Mouse (Mus musculus): ENCODE measurements around the gene Itga11.
A peak's percentile ranks its signal among the peaks of the same experiment; 100 is the strongest.
"Not testable (repeated sequence)": the region's sequence is repeated elsewhere in the genome, so short reads cannot be mapped to it uniquely, and the experiment has no call there.

Itga11 gene

DNA sequence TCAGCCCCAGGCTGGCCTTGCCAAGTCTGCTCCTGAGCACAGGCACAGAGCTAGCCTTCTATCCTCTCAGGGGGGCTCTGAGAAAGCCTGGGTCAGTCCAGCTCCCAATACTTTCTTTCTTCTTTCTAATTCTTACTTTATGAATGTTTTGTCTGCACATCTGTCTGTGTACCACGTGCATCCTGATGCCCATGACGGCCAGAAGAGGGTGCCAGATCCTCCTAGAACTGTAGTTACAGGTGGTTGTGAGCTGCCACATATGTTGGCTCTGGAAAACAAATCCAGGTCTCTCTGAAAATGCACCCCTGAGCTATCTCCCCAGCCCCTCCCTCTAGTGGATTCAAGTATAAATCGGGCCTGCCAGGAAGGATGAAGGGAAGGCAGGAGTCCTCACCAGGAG, 82.0 kb downstream of the Itga11 start:
- DNase-seq (ENCODE audit: low read depth in 2 of 2, low spot score in 2 of 2) = no peak

DNA sequence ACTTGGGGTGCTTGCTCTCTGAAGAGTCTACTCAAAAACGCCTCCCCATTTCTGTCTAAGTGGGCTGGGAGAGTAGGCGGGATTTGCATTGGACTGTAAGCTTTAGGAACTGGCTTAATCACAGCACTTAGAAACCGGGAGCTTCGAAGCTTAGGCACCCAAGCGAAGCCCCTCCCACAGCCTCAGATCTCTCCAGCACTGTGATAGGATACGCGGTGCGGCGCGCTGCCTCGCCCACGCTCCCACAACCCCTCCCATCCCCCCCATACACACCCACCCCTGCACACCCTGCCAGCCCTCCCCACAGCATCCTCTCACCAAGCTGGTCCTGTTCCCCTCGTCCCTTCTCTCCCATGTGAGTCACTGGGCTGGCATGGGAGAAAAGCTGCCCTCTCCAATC, 85.9 kb downstream of the Itga11 start:
- DNase-seq (ENCODE audit: low read depth in 2 of 2, low spot score in 2 of 2) = no peak

DNA sequence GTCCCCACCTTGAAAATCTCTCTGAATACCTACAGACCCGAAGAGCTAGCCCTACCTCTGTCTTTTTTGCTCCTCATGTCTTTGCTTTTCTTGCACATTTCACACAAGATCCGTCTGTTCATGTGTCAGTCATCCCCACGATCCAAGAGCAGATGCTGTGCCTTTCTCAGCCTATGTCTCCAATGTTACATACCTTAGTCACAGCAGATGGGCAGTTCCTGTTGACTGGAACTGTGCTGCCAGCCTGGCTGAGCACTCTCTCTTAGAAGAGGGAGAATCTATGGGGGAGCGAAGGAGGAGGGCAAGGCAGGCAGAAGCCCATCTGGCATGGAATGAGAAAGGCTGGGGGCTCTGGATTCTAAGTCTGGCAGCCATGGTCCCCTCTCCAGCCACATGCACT, 87.7 kb downstream of the Itga11 start:
- DNase-seq (ENCODE audit: low read depth in 2 of 2, low spot score in 2 of 2) = no peak

DNA sequence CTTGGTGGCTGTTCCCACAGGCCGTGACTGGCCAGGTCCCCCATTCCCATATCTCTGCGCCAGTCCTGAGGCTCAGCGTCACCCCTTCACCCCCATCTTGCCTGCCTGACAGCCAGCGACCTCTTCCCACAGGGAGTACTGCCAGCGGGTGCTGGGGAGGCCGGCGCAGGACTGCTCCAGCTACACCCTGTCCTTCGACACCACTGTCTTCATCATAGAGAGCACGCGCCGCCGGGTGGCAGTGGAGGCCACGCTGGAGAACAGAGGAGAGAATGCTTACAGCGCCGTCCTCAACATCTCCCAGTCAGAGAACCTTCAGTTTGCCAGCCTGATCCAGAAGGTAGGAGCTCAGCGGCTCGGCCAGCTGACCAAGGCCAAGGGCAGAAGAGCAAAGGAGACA, 89.8 kb downstream of the Itga11 start:
- no peak for DNase-seq (ENCODE audit: low read depth in 2 of 2, low spot score in 2 of 2)

DNA sequence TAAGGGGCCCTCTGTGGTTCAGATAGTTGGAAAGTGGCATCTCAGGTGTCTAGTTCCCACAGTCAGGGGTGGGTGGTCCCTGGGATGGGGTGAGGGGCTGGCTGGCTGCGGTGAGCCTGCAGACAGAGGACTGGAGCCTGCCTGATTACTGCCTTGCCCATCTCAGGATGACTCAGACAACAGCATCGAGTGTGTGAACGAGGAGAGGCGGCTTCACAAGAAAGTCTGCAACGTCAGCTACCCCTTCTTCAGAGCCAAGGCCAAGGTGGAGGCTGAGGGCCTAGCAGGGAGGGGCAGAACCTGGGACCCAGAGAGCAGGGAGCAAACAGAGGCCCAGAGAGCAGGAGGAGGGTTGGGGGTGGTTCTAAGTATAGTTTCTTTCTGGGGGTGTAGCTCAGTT, 90.7 kb downstream of the Itga11 start:
- DNase-seq (ENCODE audit: low read depth in 2 of 2, low spot score in 2 of 2) = no peak

DNA sequence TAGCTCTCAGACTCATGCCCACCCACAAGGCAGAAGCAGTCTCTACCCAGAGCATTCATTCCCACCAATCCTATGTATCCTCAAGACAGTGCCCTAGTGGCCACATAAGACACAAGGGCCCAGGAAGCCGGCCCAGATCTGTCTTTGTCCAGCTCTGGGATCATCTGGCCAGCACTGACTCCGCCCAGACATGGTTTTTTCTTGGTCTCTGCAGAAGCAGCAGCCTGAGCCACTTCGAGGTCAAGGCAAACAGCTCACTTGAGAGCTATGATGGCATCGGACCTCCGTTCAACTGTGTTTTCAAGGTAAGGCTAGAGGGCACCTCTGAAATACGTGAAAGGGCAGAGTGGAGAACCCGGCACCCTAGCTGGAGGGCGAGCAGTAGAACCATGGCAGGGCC, 95.1 kb downstream of the Itga11 start:
- no peak for DNase-seq (ENCODE audit: low read depth in 2 of 2, low spot score in 2 of 2)

DNA sequence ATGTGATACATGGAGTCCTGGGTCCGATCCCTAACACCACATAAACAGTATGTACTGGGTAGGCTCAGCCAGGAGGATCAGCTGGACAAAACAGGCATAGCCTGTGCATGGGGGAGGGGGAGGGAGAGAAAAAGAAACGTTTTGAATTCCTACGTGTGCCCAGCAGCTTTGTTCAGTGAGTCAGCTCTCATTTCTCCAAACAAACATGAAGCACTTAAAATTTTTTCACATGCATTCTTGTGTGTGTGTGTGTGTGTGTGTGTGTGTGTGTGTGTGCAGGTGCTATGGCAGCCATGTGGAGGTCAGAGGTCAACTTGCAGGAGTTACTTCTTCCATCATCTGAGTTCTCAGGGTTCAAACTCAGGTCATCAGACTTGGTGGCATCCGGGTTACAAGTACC, 97.8 kb downstream of the Itga11 start:
- no peak for DNase-seq (ENCODE audit: low read depth in 2 of 2, low spot score in 2 of 2)

DNA sequence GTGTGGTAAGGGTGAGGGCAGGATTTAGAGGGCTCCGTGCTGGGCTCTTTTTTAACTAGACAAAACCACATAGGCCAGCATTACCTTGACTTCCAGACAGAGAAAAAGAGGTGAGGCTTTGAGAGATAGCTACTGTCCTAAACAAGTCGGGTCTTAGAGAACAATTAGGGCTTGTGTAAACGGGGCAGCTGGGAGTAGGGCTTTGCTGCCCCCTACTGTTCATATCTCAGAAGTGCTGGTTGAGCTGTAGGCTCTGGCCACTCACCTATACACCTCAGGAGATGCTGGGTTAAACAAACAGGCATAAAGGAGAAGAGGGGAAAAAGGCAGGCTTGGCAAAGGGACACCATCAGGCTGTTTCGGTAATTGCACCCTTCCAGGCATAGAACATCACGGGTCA, 99.8 kb downstream of the Itga11 start:
- peak; percentile 47 to 66 for DNase-seq (ENCODE audit: low read depth in 2 of 2, low spot score in 2 of 2)

DNA sequence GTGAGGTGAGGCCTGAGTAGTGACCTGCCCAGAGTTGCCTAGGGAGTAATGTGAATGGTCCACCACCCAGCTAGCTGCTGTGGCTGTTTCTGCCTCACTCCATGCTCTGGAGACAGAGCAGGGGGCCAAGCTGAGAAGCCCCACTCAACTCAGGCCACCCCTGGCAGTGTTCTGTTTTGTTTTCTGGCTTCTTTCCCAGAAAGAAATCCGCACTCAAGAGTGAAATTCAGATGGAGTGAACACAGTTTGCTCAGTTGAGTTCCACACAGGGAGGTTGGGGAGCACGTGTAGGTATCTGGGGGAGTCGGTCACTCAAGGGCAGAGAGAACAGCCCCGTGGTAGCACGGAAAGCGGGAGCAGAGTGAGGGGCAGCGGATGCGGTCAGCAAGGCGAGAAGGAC, 101.1 kb downstream of the Itga11 start:
- no peak for DNase-seq (ENCODE audit: low read depth in 2 of 2, low spot score in 2 of 2)

DNA sequence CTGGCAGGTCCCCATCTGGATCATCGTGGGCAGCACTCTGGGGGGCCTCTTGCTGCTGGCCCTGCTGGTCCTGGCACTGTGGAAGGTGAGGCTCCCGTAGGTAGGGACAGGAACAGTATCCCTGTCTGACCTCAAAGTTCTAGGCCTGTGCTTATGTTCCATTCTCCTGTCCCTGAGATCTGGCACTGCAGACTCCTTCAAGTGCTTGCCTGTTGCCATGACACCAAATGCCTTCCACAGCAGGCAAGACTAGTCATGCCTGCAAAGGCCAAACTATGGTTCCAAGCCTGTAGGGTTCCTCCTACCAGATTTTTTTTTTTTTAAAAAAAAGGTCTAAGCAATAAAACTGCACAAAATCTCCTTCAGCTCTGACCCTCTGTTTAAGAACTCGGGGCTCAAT, 104.3 kb downstream of the Itga11 start:
- DNase-seq (ENCODE audit: low read depth in 2 of 2, low spot score in 2 of 2) = no peak

DNA sequence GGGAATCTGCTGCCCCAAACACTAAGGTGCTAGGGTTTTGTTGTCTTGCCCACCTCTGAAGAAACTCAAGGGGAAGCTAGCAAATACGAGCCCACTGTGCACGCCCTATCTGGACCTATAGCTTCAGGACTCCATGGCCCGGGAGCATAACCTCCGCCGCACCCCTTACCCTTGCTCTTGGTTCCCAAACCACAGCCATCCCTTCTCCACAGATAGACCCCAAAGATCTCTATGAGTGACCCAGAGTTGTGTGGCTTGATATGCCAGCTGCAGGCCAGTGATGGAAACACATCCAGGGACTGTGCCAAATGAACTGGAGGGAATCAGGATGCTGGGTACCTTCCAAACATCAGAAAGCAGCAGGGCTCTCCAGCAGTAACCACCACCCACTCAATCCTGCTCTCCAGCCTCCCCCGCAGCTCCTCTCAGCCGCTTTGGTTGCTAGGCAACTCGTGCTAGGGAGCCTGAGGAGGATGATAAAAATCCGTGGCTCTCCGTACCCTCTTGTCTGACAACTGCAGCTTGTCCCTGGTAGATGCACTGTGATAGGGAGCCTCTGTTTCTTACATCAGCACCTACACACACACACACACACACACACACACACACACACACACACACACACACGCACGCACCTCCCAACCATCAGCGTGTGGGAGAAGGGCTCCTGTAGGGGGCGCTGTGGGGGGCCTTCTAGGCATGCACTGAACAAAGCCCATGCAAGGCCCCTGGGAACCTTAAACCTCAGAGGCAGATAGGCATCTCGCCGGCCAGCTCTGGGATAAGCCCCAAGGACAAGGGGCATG, 105.6 kb downstream of the Itga11 start:
- DNase-seq (ENCODE audit: low read depth in 2 of 2, low spot score in 2 of 2) = peak in 1 of 2 experiments; percentile 24

DNA sequence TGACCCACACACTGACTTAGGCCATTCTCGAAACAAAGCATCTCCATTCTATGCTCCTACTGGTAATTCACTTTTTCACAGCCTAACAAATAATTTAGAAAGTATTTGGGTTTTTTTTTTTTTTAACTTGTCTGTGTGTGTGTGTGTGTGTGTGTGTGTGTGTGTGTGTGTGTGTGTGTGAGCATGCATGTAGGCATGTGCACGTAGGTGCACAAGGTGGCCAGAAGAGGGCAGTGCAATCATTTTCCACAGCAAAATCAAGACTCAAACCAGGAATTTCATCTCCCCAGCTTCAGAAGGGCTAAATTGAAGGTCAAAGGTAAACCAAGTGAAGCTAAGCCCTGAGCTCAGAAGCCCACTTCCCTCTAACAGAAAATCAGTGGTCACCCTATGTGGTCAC, 106.6 kb downstream of the Itga11 start:
- DNase-seq (ENCODE audit: low read depth in 2 of 2, low spot score in 2 of 2) = no peak

DNA sequence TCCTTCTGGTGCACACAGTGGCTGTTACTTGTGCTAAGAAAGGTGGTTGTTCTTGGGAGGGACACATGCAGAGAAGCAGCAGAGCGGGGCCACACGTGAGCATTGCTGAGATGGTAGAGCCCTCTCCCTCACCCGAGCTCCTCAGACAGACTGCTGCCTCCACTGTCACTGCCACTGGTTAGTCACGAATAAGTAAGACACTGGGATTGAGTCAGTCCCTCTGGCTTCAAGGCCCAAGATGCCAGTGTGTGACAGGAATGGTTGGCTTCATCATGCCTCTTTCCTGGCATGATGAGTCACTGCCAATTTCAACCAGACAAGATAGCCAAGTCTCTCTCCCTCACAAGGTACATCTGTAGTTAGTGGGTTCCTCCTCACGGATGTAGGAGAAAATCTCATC, 109.1 kb downstream of the Itga11 start:
- no peak for DNase-seq (ENCODE audit: low read depth in 2 of 2, low spot score in 2 of 2)

DNA sequence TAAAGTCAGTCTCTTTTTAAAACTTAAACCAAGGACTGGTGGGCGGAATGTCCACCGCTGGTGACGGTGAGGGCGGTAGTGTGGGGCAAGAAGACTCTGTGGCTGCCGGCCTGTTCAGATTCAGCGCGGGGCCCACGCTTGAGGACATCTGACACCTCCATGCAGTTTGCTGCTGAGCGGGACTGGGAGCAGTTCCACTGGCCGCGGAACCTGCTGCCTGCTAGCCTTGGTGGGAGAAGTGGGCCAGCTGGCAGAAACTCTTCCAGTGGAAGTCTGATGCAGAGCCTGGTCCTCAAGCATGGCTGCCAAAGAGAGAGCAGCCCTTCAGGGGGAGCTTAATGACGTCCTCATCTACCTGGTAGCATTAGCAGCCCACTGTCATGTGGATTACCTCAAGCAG, 112.2 kb downstream of the Itga11 start:
- no peak for DNase-seq (ENCODE audit: low read depth in 2 of 2, low spot score in 2 of 2)

DNA sequence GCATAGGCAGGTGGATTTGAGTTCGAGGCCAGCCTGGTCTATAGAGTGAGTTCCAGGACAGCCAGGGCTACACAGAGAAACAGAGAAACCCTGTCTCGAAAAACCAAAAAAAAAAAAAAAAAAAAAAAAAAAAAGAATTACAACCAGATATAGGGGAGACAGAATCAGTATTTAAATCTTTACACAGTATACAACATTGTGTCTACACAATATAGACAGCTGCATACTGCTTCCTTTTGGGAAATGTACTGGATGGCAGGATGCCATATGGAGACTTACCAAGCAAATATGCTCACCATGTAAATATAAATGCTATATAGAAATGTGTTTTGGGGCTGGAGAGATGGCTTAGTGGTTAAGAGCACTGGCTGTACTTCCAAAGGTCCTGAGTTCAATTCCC, 121.6 kb downstream of the Itga11 start:
- DNase-seq (ENCODE audit: low read depth in 2 of 2, low spot score in 2 of 2) = not testable (repeated sequence)

DNA sequence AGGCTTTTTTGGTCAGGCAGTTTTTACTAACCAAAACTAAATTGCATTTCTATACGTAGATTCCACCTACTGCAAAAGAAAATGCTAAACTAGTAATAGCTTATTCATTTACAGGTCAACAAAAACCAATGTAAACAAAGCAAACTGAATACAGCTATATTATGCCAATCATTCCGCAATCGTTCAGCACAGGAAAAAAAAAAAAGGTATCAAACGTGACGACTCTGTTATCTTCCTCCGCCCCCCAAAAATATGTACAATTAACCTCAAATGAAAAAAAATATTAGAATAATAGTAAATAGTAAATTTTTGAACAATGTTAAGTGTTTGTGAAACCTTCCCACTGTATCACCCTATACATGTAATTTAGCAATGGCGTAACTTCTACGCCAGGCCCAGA, 132.5 kb downstream of the Itga11 start:
- no peak for DNase-seq (ENCODE audit: low read depth in 2 of 2, low spot score in 2 of 2)

DNA sequence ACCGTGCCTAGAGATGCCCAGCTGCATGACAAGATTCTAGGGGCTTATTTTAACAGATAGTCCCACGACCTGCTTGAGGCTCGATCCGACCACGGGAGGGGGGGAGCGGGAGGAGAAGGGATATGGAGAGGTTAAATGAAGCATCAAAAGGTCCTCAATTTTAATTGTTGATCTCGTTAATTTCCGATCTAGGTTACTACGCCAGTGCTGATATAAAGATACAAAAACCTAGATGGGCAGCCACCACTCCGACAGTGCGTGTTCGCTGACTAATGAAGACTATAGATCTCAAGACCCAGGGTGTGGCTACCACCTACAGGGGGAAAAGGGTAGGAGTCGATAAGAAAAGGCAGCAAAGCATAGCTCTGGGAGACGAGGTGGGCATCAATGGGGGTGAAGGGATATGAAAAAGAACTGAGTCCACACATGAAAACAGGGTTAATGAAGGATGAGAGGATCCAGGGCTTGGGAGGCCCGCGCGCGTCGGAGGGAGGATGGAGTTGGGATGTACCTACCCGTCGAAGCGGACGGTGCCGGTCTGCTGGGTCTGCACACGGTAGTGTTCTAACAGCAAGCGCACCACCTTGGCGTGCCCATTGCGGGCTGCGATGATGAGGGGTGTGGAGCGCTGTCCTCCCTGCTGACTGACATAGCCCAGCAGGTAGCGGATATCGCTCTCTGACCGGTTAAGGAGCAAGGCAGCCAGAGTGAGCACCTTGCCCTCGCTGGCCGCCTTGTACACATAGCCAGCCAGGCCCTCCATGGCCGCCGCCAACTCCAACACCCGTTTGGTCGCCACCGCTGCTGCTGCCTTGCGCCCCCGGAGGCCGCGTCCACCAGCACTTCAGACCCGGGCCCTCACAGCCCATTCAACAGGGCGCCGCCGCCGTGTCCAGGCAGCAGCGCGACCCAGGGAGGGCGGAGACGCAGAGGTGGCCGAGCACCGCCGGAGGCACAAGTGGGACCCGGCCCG, 133.2 kb downstream of the Itga11 start:
- peak; percentile 24 to 44 for DNase-seq (ENCODE audit: low read depth in 2 of 2, low spot score in 2 of 2)

DNA sequence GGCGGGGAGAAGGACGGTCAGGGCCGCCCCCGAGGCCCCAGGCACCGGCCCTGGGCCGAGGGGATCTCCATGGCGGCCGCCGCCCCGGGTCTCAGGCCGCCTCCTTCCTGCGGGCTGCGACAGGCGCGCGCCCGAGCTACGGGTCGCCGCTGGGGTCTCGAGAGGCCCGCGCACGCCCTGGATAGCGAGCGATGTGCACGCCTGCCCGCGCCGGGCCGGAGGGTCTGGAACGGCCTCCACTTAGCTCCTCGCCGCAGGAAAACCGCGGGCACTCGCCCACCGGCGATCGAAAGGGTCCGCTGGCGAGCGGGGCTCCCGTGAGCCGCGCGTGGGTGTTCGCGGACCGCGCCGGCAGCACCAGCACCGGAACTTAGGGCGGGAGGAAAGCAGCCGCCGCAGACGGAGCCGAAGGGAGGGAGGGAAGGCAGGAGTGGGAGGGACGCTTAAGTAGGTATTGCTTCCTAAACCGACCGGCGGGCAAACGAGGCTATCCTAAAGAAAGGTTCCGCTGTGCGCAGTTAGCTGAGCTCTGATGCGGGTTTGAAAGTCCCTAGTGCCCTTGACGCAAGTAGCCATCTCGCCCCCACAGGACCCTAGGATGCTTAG, 134.0 kb downstream of the Itga11 start, which contains the start of gene Fem1b:
Gene Fem1b, minus strand, starts transcription at position 419 of the 606 bp plus-strand sequence.
- DNase-seq (ENCODE audit: low read depth in 2 of 2, low spot score in 2 of 2) = peak; percentile 89 to 92

DNA sequence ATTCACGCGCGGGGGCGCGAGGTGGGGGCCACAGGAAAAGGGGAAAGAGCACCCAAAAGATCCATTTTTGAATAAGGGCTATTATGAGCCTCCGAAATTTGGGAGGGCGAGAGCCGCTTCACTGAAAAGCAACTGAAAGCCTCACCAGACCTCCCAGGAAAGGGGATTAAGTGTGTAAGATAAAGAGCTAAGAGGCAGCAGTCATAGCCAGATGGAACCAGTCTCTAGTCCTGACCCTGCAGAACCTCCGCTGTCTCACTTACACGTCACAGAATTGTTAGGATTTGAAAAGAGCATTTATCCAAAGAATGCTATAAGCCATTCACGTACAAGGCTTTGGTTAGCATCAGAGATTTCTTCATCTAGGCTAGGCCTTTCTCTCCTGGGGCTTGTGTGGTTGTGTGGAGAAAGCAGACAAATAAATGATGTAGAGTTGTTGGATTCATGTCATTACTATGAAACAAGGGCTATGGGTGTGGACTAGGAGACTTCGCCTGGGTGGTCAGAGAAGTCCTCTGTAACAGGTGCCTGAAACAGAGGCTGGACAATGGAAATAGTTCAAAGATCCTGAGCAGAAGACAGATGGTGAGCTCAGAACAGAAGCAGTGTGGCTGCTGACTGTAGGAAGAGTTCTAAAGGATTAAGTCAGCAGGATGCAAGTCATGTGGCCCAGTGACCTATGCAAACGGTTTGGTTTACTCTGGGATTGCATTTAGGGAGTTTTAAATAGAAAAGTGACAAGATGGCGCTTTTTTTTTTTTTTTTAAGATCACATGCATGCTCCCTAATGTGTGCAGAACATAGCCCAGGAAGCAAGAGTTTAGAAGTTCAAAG, 134.8 kb downstream of the Itga11 start:
- DNase-seq (ENCODE audit: low read depth in 2 of 2, low spot score in 2 of 2) = no peak

DNA sequence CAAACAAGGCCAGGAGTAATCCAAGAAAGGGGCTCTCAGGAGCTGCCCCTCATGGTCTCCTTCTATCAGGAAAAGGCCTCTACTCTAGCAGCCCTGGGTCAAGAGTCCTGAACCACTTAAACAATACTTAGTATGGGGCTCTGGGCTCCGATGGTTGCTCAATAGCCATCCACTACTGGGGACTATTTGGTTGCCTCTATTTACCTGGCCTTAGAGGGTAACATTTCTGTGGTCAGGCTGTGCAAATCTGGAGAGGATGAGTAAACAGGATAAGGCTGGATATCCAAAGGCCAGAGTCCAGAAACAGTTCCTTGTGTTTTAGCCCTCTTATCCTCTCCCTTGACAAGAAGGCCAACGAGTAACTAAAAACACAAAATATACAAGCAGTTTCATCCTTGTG, 137.1 kb downstream of the Itga11 start:
- no peak for DNase-seq (ENCODE audit: low read depth in 2 of 2, low spot score in 2 of 2)

All from CD8-positive naive resting alpha-beta T cell, adult 2 months (primary cell).